Mouse (Mus musculus): ENCODE measurements around the gene Zfp597. TPM values are rescaled to one million over a fixed set of nuclear protein-coding genes. Genes with fewer than 3 reads are reported as not detected.
"Not testable (repeated sequence)": the region's sequence is repeated elsewhere in the genome, so short reads cannot be mapped to it uniquely, and the experiment has no call there.

Gene Zfp597
- total RNA-seq, 2 experiments from 2014 or later: 5.6 to 6.8 TPM

- intact Hi-C loops (cut with DNase I; ENCODE audit: low total_unique reads): no loop called here
- DNase-seq: peak; percentile 88
Observed at GRCm38 (mm10) chr16:3872216-3873047, 11.9 kb downstream of the Zfp597 start, which contains the start of gene Naa60. Naa60 (plus strand) TSS chr16:3872375.

- no peak for DNase-seq
- intact Hi-C loops (cut with DNase I; ENCODE audit: low total_unique reads): no loop called here
Observed at GRCm38 (mm10) chr16:3871815-3872214, 12.5 kb downstream of the Zfp597 start.

- no peak for DNase-seq
- intact Hi-C loops (cut with DNase I; ENCODE audit: low total_unique reads): no loop called here
Observed at GRCm38 (mm10) chr16:3859254-3859653, 25.1 kb downstream of the Zfp597 start.

GRCm38 (mm10) chr16:3855776-3856175 lies 28.6 kb downstream of the Zfp597 start:
- intact Hi-C loops (cut with DNase I; ENCODE audit: low total_unique reads): no loop called here

GRCm38 (mm10) chr16:3854437-3855182 lies 29.8 kb downstream of the Zfp597 start:
- intact Hi-C loops (cut with DNase I; ENCODE audit: low total_unique reads): no loop called here
- DNase-seq: no peak

More at GRCm38 (mm10) chr16:3855776-3856175, 28.6 kb downstream of the Zfp597 start:
- DNase-seq: no peak

- DNase-seq: no peak
- intact Hi-C loops (cut with DNase I; ENCODE audit: low total_unique reads): no loop called here
Observed at GRCm38 (mm10) chr16:3852586-3852985, 31.8 kb downstream of the Zfp597 start.

GRCm38 (mm10) chr16:3851301-3851700 lies 33.1 kb downstream of the Zfp597 start:
- intact Hi-C loops (cut with DNase I; ENCODE audit: low total_unique reads); DNase-seq: not testable (repeated sequence)

- intact Hi-C loops (cut with DNase I; ENCODE audit: low total_unique reads): loop anchor here (10.0 kb wide), 2 partner anchors 56 to 104 kb away; partner anchors contain the start of genes 1700037C18Rik, Cluap1 and Zfp263
- no peak for DNase-seq
Observed at GRCm38 (mm10) chr16:3848416-3848815, 35.9 kb downstream of the Zfp597 start.

GRCm38 (mm10) chr16:3847871-3848270 lies 36.5 kb downstream of the Zfp597 start:
- intact Hi-C loops (cut with DNase I; ENCODE audit: low total_unique reads): loop anchor here (10.0 kb wide), 2 partner anchors 57 to 103 kb away; partner anchors contain the start of genes 1700037C18Rik, Cluap1 and Zfp263
- DNase-seq: no peak

GRCm38 (mm10) chr16:3846711-3847518 lies 37.4 kb downstream of the Zfp597 start, which contains the start of gene Zfp174:
Zfp174 (plus strand) TSS chr16:3847268.
- DNase-seq: peak; percentile 92
- intact Hi-C loops (cut with DNase I; ENCODE audit: low total_unique reads): loop anchor here (10.0 kb wide), 2 partner anchors 58 to 102 kb away; partner anchors contain the start of genes 1700037C18Rik, Cluap1 and Zfp263

GRCm38 (mm10) chr16:3843796-3844195 lies 40.6 kb downstream of the Zfp597 start:
- intact Hi-C loops (cut with DNase I; ENCODE audit: low total_unique reads): loop anchor here (10.0 kb wide), 2 partner anchors 61 to 99 kb away; partner anchors contain the start of genes 1700037C18Rik, Cluap1 and Zfp263
- no peak for DNase-seq

GRCm38 (mm10) chr16:3842989-3843388 lies 41.4 kb downstream of the Zfp597 start:
- intact Hi-C loops (cut with DNase I; ENCODE audit: low total_unique reads): loop anchor here (10.0 kb wide), 2 partner anchors 62 to 98 kb away; partner anchors contain the start of genes 1700037C18Rik, Cluap1 and Zfp263
- DNase-seq: no peak

GRCm38 (mm10) chr16:3839157-3839885 lies 45.0 kb downstream of the Zfp597 start:
- intact Hi-C loops (cut with DNase I; ENCODE audit: low total_unique reads): no loop called here
- DNase-seq: no peak

- intact Hi-C loops (cut with DNase I; ENCODE audit: low total_unique reads): no loop called here
Observed at GRCm38 (mm10) chr16:3835461-3835860, 48.9 kb downstream of the Zfp597 start.

GRCm38 (mm10) chr16:3830588-3831109 lies 53.7 kb downstream of the Zfp597 start, which contains the start of gene Olfr15:
Olfr15 (plus strand) TSS chr16:3830878.
- no peak for DNase-seq
- intact Hi-C loops (cut with DNase I; ENCODE audit: low total_unique reads): no loop called here

More at GRCm38 (mm10) chr16:3835461-3835860, 48.9 kb downstream of the Zfp597 start:
- DNase-seq: no peak

GRCm38 (mm10) chr16:3829727-3830126 lies 54.6 kb downstream of the Zfp597 start:
- DNase-seq: no peak
- intact Hi-C loops (cut with DNase I; ENCODE audit: low total_unique reads): no loop called here

- DNase-seq: no peak
- intact Hi-C loops (cut with DNase I; ENCODE audit: low total_unique reads): no loop called here
Observed at GRCm38 (mm10) chr16:3828021-3828420, 56.3 kb downstream of the Zfp597 start.

GRCm38 (mm10) chr16:3820202-3820601 lies 64.2 kb downstream of the Zfp597 start:
- no peak for DNase-seq
- intact Hi-C loops (cut with DNase I; ENCODE audit: low total_unique reads): no loop called here

Data from gastrocnemius, postnatal 14 days (tissue).